Mouse (Mus musculus): ENCODE data around the gene Antxr1. TPM values are rescaled to one million over a fixed set of nuclear protein-coding genes. Genes with fewer than 3 reads are reported as not detected.

Antxr1 gene
- polyA plus RNA-seq, 1 experiment from 2014 or later, result 0.54 TPM

- H3K4me3 ChIP-seq (ENCODE audit: low read depth, low read length), result no peak overlapping the region
- H3K4me1 ChIP-seq (ENCODE audit: control insufficient read depth, low read depth, low read length), result peaks cover 15% of the 10 kb centered on the region
- peaks cover 14% of the 10 kb centered on the region for H3K36me3 ChIP-seq (ENCODE audit: control insufficient read depth, insufficient read depth)
- H3K4me2 ChIP-seq (ENCODE audit: low read depth, low read length), result no peak overlapping the region
- H3K27me3 ChIP-seq (ENCODE audit: control insufficient read depth, insufficient read depth, low read depth, low read length), result no peaks in the 10 kb centered on the region
- no peak for ATAC-seq (ENCODE audit: low read depth)
- 79% methylated on average over 5 of the region's 5 CpGs for WGBS (ENCODE audit: insufficient replicate concordance)
- H3K9ac ChIP-seq (ENCODE audit: low read depth, low read length), result no peak overlapping the region
- no peak overlapping the region for H3K27ac ChIP-seq (ENCODE audit: low read length)
- H3K9me3 ChIP-seq (replicated peaks; ENCODE audit: control insufficient read depth, low read length), result no peaks in the 10 kb centered on the region
These were observed 247.3 kb downstream of the Antxr1 start for GRCm38 (mm10) chr6:87088356-87088755.

- peaks cover 14% of the 10 kb centered on the region for H3K36me3 ChIP-seq (ENCODE audit: control insufficient read depth, insufficient read depth)
- peak; percentile 67 for ATAC-seq (ENCODE audit: low read depth)
- H3K27me3 ChIP-seq (ENCODE audit: control insufficient read depth, insufficient read depth, low read depth, low read length), result no peaks in the 10 kb centered on the region
- no peak overlapping the region for H3K27ac ChIP-seq (ENCODE audit: low read length)
- 18% methylated on average over 6 of the region's 6 CpGs for WGBS (ENCODE audit: insufficient replicate concordance)
- H3K4me1 ChIP-seq (ENCODE audit: control insufficient read depth, low read depth, low read length), result peaks cover 6% of the 10 kb centered on the region
- no peak overlapping the region for H3K9ac ChIP-seq (ENCODE audit: low read depth, low read length)
- no peak overlapping the region for H3K4me3 ChIP-seq (ENCODE audit: low read depth, low read length)
- H3K9me3 ChIP-seq (replicated peaks; ENCODE audit: control insufficient read depth, low read length), result no peaks in the 10 kb centered on the region
- no peak overlapping the region for H3K4me2 ChIP-seq (ENCODE audit: low read depth, low read length)
These were observed 250.6 kb downstream of the Antxr1 start for GRCm38 (mm10) chr6:87085026-87085425.

Other genes starting within 250 kb of the Antxr1 start
- not detected in 2 replicates for gene D6Ertd527e, start 231.1 kb downstream of the Antxr1 start, polyA plus RNA-seq (2015; fragmentation: Nextera tagmentation; extraction: Ambion mirVana)
- not detected in 2 replicates for gene Gkn1, start 15.1 kb upstream of the Antxr1 start, polyA plus RNA-seq (2015; fragmentation: Nextera tagmentation; extraction: Ambion mirVana)
- gene Gkn2, start 37.5 kb upstream of the Antxr1 start, polyA plus RNA-seq (2015; fragmentation: Nextera tagmentation; extraction: Ambion mirVana), result not detected in 2 replicates
- not detected in 2 replicates for gene Gkn3, start 53.1 kb upstream of the Antxr1 start, polyA plus RNA-seq (2015; fragmentation: Nextera tagmentation; extraction: Ambion mirVana)
- 0.15 TPM in 2 replicates for gene Bmp10, start 93.2 kb upstream of the Antxr1 start, polyA plus RNA-seq (2015; fragmentation: Nextera tagmentation; extraction: Ambion mirVana)
- gene Arhgap25, start 197.4 kb upstream of the Antxr1 start, polyA plus RNA-seq (2015; fragmentation: Nextera tagmentation; extraction: Ambion mirVana), result 4.7 and 5.1 TPM in 2 replicates